Mouse (Mus musculus) heart, postnatal 36 days (tissue): Measurements from ENCODE around the gene Cldn8. TPM values are rescaled to one million over a fixed set of nuclear protein-coding genes. Genes with fewer than 3 reads are reported as not detected.

ENCODE experiments used
- DNase-seq, 2 experiments: peaks; one replicate each; pipeline ENCODE4 v3.0.0; 2021 to 2022
- intact Hi-C: fragments of 180-260 bp; cut with DNase I; formaldehyde crosslinking; loops from one replicate; pipeline ENCODE4 v1.15.1; 2025
- total RNA-seq, 2 experiments: library from RNA; stranded (reverse); gene quantifications; 2 replicates each; pipeline ENCODE4 v1.2.3; 2021

Cldn8 gene
- total RNA-seq, result not detected

- intact Hi-C loops, result no loop called here
- no peak for DNase-seq
Observed at GRCm38 (mm10) chr16:88563045-88563913, at the start of gene Cldn8. Cldn8 (minus strand) TSS chr16:88563183.

DNA sequence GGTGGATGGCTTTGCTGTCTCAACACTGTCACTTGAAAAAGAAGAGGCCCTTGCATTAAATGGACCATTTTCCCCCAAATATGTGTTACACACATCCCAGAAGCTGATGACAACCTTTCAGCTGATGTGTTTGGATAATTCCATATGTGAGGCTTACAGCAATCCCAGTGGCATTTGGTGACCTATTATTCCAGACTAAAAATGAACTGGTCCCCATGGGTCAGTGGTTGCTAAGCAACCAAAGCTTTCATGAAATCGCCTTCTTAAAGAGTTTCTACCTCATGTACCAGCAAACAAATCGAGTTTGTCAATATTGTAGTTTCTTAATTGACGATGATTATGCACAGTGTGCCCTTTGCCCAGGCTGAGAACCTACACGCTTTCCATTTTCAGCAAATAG lies 49.7 kb upstream of the Cldn8 start:
- intact Hi-C loops, result no loop called here
- DNase-seq, result no peak

- intact Hi-C loops, result no loop called here
- no peak for DNase-seq
Observed at GRCm38 (mm10) chr16:88611922-88612321, 48.9 kb upstream of the Cldn8 start, which contains the start of gene Krtap24-1. Krtap24-1 (minus strand) TSS chr16:88612279.

DNA sequence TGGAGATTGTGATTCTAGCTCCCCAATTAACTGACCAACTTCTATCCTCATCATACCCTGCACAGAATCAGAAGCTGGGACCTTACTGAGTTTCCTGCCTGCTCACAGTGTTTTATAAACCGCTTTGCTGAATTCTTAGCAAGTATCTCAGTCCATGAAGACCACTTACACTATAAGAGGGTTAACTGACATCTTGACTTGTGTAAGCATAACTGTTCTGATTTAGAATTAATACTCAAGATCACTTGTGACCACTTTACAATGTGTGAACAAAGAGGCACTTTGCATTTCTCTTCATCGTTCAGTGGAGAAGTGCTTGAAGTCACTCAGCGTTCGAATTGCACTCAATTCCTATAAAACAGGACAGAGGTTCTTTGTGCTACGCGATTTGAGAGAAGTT lies 41.6 kb upstream of the Cldn8 start:
- intact Hi-C loops, result no loop called here
- DNase-seq, result no peak

DNA sequence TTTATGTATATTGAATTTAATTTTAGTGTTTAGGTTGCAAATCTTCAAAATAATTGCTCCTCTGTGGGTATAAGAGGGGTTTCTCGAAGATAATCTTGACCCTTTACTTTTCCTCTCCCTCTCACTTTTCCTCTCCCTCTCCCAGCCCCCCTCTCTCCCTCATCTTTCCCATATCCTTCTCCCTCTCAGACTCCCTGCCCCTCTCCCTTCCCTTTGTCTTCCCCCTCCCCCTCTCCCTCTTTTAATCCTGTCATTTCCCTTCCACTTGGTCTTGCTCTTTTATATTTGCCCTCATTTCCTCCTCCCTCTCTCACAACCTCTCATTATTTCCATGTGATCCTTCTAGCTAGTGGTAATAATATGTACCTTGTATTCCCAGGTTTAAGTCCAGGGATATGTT lies 39.5 kb upstream of the Cldn8 start:
- intact Hi-C loops, result no loop called here
- DNase-seq, result no peak

GRCm38 (mm10) chr16:88600303-88600702 lies 37.3 kb upstream of the Cldn8 start:
- no peak for DNase-seq
- intact Hi-C loops, result no loop called here

DNA sequence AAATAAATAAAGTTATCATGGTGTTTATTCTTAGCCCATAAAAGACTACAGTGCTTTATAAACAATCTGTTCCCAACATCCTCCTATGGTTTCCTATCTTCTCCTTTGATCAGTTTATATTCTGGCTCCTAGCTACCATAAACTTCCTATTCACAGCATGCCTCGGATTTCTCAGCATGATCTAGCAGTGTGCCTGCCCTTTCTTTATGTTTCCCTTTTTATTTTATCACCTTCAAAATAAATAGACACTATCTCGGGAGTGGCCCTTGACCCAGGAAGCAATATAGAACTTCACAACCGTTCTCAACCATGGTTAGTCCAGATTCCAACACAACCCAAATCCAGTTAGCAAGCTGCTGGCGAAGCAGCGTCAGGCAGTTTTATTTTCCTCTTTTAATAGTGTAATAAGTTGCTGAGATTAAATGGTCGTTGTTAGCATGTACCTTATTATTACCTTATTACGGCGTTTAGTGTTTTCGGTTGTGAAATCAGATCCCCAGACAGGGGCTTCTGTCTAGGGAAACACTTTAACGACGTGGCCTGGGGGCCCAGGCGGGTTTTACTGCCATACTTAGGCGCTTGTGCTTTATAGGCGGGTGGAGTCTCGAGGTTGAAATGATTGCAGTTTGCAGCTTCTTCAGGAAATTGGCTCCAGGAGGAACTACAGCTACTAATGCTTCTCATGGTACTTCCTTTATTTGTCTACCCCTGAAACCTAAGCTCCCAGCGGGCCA lies 36.7 kb upstream of the Cldn8 start:
- intact Hi-C loops, result no loop called here
- DNase-seq, result no peak

GRCm38 (mm10) chr16:88592758-88593157 lies 29.8 kb upstream of the Cldn8 start:
- no peak for DNase-seq

DNA sequence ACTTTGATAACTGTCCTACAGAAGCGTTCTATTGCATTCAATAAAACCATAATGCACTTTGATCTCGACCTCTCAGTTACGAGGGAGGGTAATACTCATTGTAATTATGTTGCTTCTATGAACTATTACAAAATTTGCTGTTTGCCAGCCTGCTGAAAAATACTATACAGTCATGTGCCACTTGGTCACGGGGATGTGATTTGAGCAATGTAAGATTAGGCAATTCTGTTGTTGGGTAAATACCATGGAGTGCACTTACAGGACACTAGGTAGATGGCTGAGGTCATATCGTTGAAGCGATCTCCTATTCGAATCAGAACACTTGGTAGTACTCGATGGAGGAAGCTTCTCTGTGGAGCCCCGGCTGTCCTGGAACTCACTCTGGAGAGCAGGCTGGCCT lies 20.4 kb upstream of the Cldn8 start:
- no peak for DNase-seq
- intact Hi-C loops, result no loop called here

More at GRCm38 (mm10) chr16:88592758-88593157, 29.8 kb upstream of the Cldn8 start:
- intact Hi-C loops, result no loop called here

DNA sequence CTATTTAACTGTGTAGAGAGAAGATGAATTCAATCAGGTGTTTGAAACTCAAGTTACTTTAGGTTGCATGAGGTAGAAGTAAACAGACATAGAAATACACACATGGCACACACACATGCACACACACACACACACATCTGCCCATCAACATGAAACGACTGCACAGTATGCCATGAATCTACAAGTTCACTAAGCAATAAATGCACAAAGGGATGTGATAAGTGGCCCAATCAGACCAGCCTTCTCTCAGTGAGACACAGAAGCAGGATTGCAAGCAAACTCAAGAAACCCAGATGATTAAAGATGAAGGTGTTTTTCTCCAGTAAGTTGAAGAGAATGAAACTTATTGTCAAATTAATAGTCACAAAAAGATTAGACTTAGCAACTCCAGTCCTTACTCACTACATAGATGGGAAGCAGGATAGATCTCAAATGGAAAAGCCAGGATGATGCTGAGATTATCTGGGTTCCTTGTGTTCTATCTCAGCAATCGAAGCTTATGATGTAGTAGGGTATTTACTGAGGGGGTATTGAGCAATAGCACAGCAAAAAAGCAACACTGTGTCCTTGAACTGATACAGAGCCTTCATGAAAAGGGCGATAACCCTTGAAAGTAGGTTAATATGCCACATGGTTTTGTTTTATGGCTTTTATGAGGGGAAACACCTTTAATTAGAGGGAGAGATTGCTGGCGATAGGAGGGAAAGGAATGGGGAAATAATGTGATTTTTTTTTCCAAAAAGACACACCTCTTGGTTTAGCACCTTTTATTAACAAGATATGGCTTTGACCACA lies 13.1 kb upstream of the Cldn8 start:
- no peak for DNase-seq
- intact Hi-C loops, result no loop called here

DNA sequence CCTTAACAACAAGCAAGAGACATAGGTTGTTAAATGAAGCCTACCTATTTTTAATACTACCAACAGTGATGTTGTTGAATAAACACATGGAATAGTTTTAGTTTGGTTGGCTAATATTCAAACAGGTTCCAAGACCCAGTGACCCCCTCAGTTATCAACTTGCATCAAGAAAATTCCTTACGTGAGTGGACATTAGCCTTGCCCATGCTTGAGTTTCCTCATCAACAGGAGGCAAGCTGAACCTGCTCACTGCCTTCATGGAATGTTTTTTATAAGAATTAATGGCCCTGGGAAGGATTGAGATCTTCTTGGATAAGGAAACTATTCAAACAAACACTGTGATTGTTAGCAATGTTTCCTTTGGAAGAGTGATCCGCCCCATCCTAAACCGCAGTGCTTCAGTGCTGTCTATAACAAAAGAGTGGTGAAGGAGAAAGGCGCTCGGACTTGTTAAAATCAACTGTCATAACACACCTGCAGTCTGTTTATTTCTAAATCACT lies 10.0 kb upstream of the Cldn8 start:
- DNase-seq, result no peak
- intact Hi-C loops, result no loop called here

GRCm38 (mm10) chr16:88570136-88570535 lies 7.2 kb upstream of the Cldn8 start:
- no peak for DNase-seq
- intact Hi-C loops, result no loop called here

DNA sequence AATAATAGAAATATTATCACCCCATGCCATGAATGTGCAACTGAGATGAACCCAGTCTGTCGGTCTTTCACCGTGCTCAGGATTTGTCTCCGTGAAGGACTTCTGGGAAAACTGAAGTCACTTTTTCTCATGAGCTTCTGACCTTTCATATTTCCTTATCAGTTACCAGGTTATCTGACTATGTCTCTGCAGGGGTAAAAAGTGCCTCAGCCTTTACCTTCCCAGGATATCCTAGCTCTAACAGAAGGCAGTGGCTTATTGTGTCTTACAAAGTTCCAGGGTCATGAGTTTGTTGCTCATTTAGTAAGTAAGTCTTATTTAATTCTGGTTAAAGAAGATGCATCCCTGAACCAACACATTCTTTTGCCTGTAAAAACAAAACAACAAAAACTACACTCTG lies 6.7 kb upstream of the Cldn8 start:
- intact Hi-C loops, result no loop called here
- DNase-seq, result no peak

DNA sequence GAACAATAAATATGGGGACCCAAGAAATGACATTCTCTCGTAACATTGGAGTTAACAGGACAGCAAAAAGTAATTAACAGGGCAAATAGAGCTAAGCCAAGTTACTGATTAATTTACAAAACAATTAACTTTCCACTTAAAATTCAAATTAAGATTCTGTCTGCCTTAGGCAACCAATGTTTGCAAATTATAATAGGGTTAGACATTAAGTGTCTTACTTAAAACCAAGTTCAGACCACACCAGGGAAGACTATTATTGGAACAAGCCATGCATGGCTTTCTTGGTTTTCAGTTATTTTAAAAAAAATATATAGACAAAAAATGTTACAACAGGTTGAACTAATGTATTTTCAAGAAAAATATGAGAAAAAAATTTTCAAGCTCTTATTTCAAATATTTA lies 6.1 kb upstream of the Cldn8 start:
- intact Hi-C loops, result no loop called here
- no peak for DNase-seq

- intact Hi-C loops, result no loop called here
- no peak for DNase-seq
Observed at GRCm38 (mm10) chr16:88561617-88562164, 1.3 kb downstream of the Cldn8 start.

DNA sequence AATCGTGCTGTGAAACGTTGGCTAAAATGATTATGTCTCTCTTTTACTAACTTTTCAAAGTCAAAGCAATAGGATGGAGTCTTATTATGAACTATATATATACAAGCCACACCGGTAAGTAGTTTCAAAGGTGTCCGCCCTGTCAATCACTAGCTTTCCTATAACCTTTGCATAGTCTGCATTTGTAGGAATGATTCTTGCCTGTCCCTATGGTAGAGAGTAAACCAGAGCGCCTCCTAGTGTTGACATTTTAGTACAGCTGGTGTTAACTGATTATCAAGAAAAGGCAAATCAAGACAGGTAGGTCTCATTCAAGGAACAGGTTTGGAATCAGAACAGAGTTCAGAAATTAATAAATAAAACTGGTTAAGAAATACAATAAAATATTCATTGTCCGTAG lies 20.5 kb downstream of the Cldn8 start:
- intact Hi-C loops, result no loop called here
- no peak for DNase-seq

- intact Hi-C loops, result no loop called here
- DNase-seq, result no peak
Observed at GRCm38 (mm10) chr16:88539841-88540487, 23.0 kb downstream of the Cldn8 start.

- DNase-seq, result no peak
- intact Hi-C loops, result no loop called here
Observed at GRCm38 (mm10) chr16:88511348-88511747, 51.6 kb downstream of the Cldn8 start.
